ENCODE assay signal across 8 mouse cellular contexts in genomic region chr16:55964126-55964949, GRCm38 (mm10). TPM values are rescaled to one million over a fixed set of nuclear protein-coding genes. Genes with fewer than 3 reads are reported as not detected.
DNase-seq lines count a peak whose midpoint lies in the region; ATAC-seq lines count a peak whose summit lies in the region.

No protein-coding gene starts in this region.

- 67% methylated on average over 4 of the region's 4 CpGs for WGBS in forebrain, embryonic 14.5 days
- 72% methylated on average over 4 of the region's 4 CpGs for WGBS in forebrain, embryonic 12.5 days
- 65% methylated on average over 4 of the region's 4 CpGs for WGBS in limb, embryonic 11.5 days
- 64% methylated on average over 4 of the region's 4 CpGs for WGBS in limb, embryonic 10.5 days
- WGBS in midbrain, embryonic 13.5 days = 71% methylated on average over 4 of the region's 4 CpGs

- no peaks in the 10 kb centered on the region for H3K27me3 ChIP-seq in forebrain, embryonic 14.5 days (replicated peaks; ENCODE audit: control insufficient read depth, insufficient read depth, low read length)
- H3K27me3 ChIP-seq in forebrain, embryonic 12.5 days = no peaks in the 10 kb centered on the region
- no peaks in the 10 kb centered on the region for H3K27me3 ChIP-seq in limb, embryonic 11.5 days (ENCODE audit: control insufficient read depth, insufficient read depth, low read length)
- H3K27me3 ChIP-seq in limb, embryonic 10.5 days (ENCODE audit: low read depth, poor library complexity, severe bottlenecking) = no peaks in the 10 kb centered on the region
- no peaks in the 10 kb centered on the region for H3K27me3 ChIP-seq in midbrain, embryonic 13.5 days

- H3K9ac ChIP-seq in forebrain, embryonic 14.5 days (ENCODE audit: low read length) = no peak overlapping the region
- H3K9ac ChIP-seq in forebrain, embryonic 12.5 days = no peak overlapping the region
- no peak overlapping the region for H3K9ac ChIP-seq in limb, embryonic 11.5 days (ENCODE audit: low read length)
- no peak overlapping the region for H3K9ac ChIP-seq in midbrain, embryonic 13.5 days (replicated peaks)

- no peak overlapping the region for H3K4me2 ChIP-seq in forebrain, embryonic 14.5 days (ENCODE audit: low read length)
- no peak overlapping the region for H3K4me2 ChIP-seq in forebrain, embryonic 12.5 days
- no peak overlapping the region for H3K4me2 ChIP-seq in limb, embryonic 11.5 days (ENCODE audit: low read depth, severe bottlenecking)
- H3K4me2 ChIP-seq in midbrain, embryonic 13.5 days (replicated peaks) = no peak overlapping the region

- H3K9me3 ChIP-seq in forebrain, embryonic 14.5 days (replicated peaks; ENCODE audit: control insufficient read depth, low read length) = no peaks in the 10 kb centered on the region
- no peaks in the 10 kb centered on the region for H3K9me3 ChIP-seq in forebrain, embryonic 12.5 days
- H3K9me3 ChIP-seq in limb, embryonic 11.5 days (ENCODE audit: control insufficient read depth, low read length) = no peaks in the 10 kb centered on the region
- H3K9me3 ChIP-seq in limb, embryonic 10.5 days (replicated peaks) = no peaks in the 10 kb centered on the region
- no peaks in the 10 kb centered on the region for H3K9me3 ChIP-seq in midbrain, embryonic 13.5 days

- DNase-seq in forebrain, embryonic 14.5 days (ENCODE audit: low spot score) = peak; percentile 34
- DNase-seq in limb, embryonic 11.5 days (ENCODE audit: low spot score) = peak; percentile 59
- DNase-seq in limb, embryonic 10.5 days (ENCODE audit: low spot score) = no peak
- DNase-seq in MN1 (ENCODE audit: low spot score) = peak; percentile 67

- ATAC-seq in forebrain, embryonic 14.5 days = no peak
- ATAC-seq in forebrain, embryonic 12.5 days (ENCODE audit: low FRiP score) = no peak
- no peak for ATAC-seq in limb, embryonic 11.5 days (ENCODE audit: insufficient number of reproducible peaks, low FRiP score, low TSS enrichment, low read depth)
- peak; percentile 46 to 50; a peak in 1 of 4 replicates for ATAC-seq in hematopoietic stem cell, adult 5-6 weeks (replicated peaks in 1 of 2; ENCODE audit: insufficient read depth in 1 of 2, low FRiP score in 2 of 2, low TSS enrichment in 1 of 2, low read depth in 1 of 2, poor library complexity in 2 of 2, severe bottlenecking in 2 of 2)
- peak; percentile 55 for ATAC-seq in megakaryocyte, adult 5-6 weeks (ENCODE audit: poor library complexity, severe bottlenecking)
- ATAC-seq in midbrain, embryonic 13.5 days = no peak

- no peak overlapping the region for H3K27ac ChIP-seq in forebrain, embryonic 14.5 days (ENCODE audit: low read depth, low read length)
- H3K27ac ChIP-seq in forebrain, embryonic 12.5 days = no peak overlapping the region
- no peak overlapping the region for H3K27ac ChIP-seq in limb, embryonic 11.5 days (replicated peaks; ENCODE audit: low read depth, low read length)
- no peak overlapping the region for H3K27ac ChIP-seq in limb, embryonic 10.5 days
- H3K27ac ChIP-seq in midbrain, embryonic 13.5 days = no peak overlapping the region

- peaks cover 6% of the 10 kb centered on the region for H3K4me1 ChIP-seq in forebrain, embryonic 14.5 days (ENCODE audit: control insufficient read depth, insufficient read depth, low read length)
- peaks cover 9% of the 10 kb centered on the region for H3K4me1 ChIP-seq in forebrain, embryonic 12.5 days
- H3K4me1 ChIP-seq in limb, embryonic 11.5 days (ENCODE audit: control insufficient read depth, insufficient read depth, low read length) = no peaks in the 10 kb centered on the region
- H3K4me1 ChIP-seq in limb, embryonic 10.5 days = peaks cover 9% of the 10 kb centered on the region
- H3K4me1 ChIP-seq in midbrain, embryonic 13.5 days (replicated peaks) = peaks cover 18% of the 10 kb centered on the region

- H3K4me3 ChIP-seq in forebrain, embryonic 14.5 days (ENCODE audit: low read depth, low read length) = no peak overlapping the region
- no peak overlapping the region for H3K4me3 ChIP-seq in forebrain, embryonic 12.5 days (replicated peaks)
- H3K4me3 ChIP-seq in limb, embryonic 11.5 days (ENCODE audit: low read depth, low read length) = no peak overlapping the region
- H3K4me3 ChIP-seq in limb, embryonic 10.5 days = no peak overlapping the region
- H3K4me3 ChIP-seq in midbrain, embryonic 13.5 days (replicated peaks) = no peak overlapping the region

- peaks cover 10% of the 10 kb centered on the region for H3K36me3 ChIP-seq in forebrain, embryonic 14.5 days (ENCODE audit: control insufficient read depth, insufficient read depth, low read length)
- peaks cover 7% of the 10 kb centered on the region for H3K36me3 ChIP-seq in forebrain, embryonic 12.5 days (replicated peaks)
- H3K36me3 ChIP-seq in limb, embryonic 11.5 days (ENCODE audit: control insufficient read depth, insufficient read depth, low read length) = no peaks in the 10 kb centered on the region
- peaks cover 20% of the 10 kb centered on the region for H3K36me3 ChIP-seq in limb, embryonic 10.5 days
- peaks cover 9% of the 10 kb centered on the region for H3K36me3 ChIP-seq in midbrain, embryonic 13.5 days

RNA-seq across cellular contexts. Expression of gene Rpl24, which starts 1.7 kb away (rescaled TPM):
- polyA plus RNA-seq in forebrain, embryonic 14.5 days (2014; fragmentation: Nextera tagmentation; extraction: Ambion mirVana) = 630 and 738 TPM in 2 replicates
- 711 and 747 TPM in 2 replicates for polyA plus RNA-seq in forebrain, embryonic 12.5 days (2016; fragmentation: Nextera tagmentation; extraction: Ambion mirVana)
- polyA plus RNA-seq in limb, embryonic 11.5 days (2014; fragmentation: Nextera tagmentation; extraction: Ambion mirVana) = 861 and 889 TPM in 2 replicates
- polyA plus RNA-seq in limb, embryonic 10.5 days (2016; fragmentation: Nextera tagmentation; extraction: Ambion mirVana) = 711 and 800 TPM in 2 replicates
- total RNA-seq in hematopoietic stem cell, adult 5-6 weeks (2017) = 1,524 and 1,673 TPM in 2 replicates
- 891 and 940 TPM in 2 replicates for total RNA-seq in megakaryocyte, adult 5-6 weeks (2015)
- 1,387 and 1,407 TPM in 2 replicates for total RNA-seq in megakaryocyte, adult 5-6 weeks (2017)
- polyA plus RNA-seq in midbrain, embryonic 13.5 days (2015; fragmentation: Nextera tagmentation; extraction: Ambion mirVana) = 616 and 636 TPM in 2 replicates

RNA-seq across cellular contexts. Expression of gene Zbtb11, which starts 9.3 kb away (rescaled TPM):
- polyA plus RNA-seq in forebrain, embryonic 14.5 days (2014; fragmentation: Nextera tagmentation; extraction: Ambion mirVana) = 15.0 and 20.3 TPM in 2 replicates
- 19.6 and 20.4 TPM in 2 replicates for polyA plus RNA-seq in forebrain, embryonic 12.5 days (2016; fragmentation: Nextera tagmentation; extraction: Ambion mirVana)
- 18.0 and 19.6 TPM in 2 replicates for polyA plus RNA-seq in limb, embryonic 11.5 days (2014; fragmentation: Nextera tagmentation; extraction: Ambion mirVana)
- polyA plus RNA-seq in limb, embryonic 10.5 days (2016; fragmentation: Nextera tagmentation; extraction: Ambion mirVana) = 16.0 and 19.2 TPM in 2 replicates
- total RNA-seq in hematopoietic stem cell, adult 5-6 weeks (2017) = 55.8 and 62.2 TPM in 2 replicates
- total RNA-seq in megakaryocyte, adult 5-6 weeks (2015) = 14.9 and 18.9 TPM in 2 replicates
- 25.0 TPM in 2 replicates for total RNA-seq in megakaryocyte, adult 5-6 weeks (2017)
- 21.2 and 21.4 TPM in 2 replicates for polyA plus RNA-seq in midbrain, embryonic 13.5 days (2015; fragmentation: Nextera tagmentation; extraction: Ambion mirVana)

RNA-seq across cellular contexts. Expression of gene Cep97, which starts 29.7 kb away (rescaled TPM):
- polyA plus RNA-seq in forebrain, embryonic 14.5 days (2014; fragmentation: Nextera tagmentation; extraction: Ambion mirVana) = 15.8 and 19.4 TPM in 2 replicates
- polyA plus RNA-seq in forebrain, embryonic 12.5 days (2016; fragmentation: Nextera tagmentation; extraction: Ambion mirVana) = 19.9 and 22.9 TPM in 2 replicates
- polyA plus RNA-seq in limb, embryonic 11.5 days (2014; fragmentation: Nextera tagmentation; extraction: Ambion mirVana) = 13.4 and 16.0 TPM in 2 replicates
- polyA plus RNA-seq in limb, embryonic 10.5 days (2016; fragmentation: Nextera tagmentation; extraction: Ambion mirVana) = 14.2 and 15.6 TPM in 2 replicates
- total RNA-seq in hematopoietic stem cell, adult 5-6 weeks (2017) = 35.1 and 37.8 TPM in 2 replicates
- 3.4 and 5.4 TPM in 2 replicates for total RNA-seq in megakaryocyte, adult 5-6 weeks (2015)
- 3.0 and 7.4 TPM in 2 replicates for total RNA-seq in megakaryocyte, adult 5-6 weeks (2017)
- 17.2 and 17.8 TPM in 2 replicates for polyA plus RNA-seq in midbrain, embryonic 13.5 days (2015; fragmentation: Nextera tagmentation; extraction: Ambion mirVana)

Comparison
In these comparisons a context has a peak if more than half of its experiments do, and no peak if none do; other contexts are left out.
1. ATAC-seq: peak in hematopoietic stem cell, adult 5-6 weeks (2 of 2) and megakaryocyte, adult 5-6 weeks (single experiment); none in forebrain, embryonic 14.5 days (single experiment), forebrain, embryonic 12.5 days (single experiment), limb, embryonic 11.5 days (single experiment) and midbrain, embryonic 13.5 days (single experiment).